Mouse (Mus musculus) cerebellum, adult 2 months (tissue): ENCODE data around the gene Ccne1.

ENCODE experiments used
- CTCF ChIP-seq: fragments of 200-500 bp; IDR thresholded peaks from 2 replicates; pipeline ENCODE4 v1.5.1; 2011; ENCODE audit warnings: low read depth, mild to moderate bottlenecking, control low read depth, low read length, moderate library complexity, borderline replicate concordance; ENCODE audit not compliant: insufficient read depth
- POLR2A ChIP-seq: fragments of 200-500 bp; IDR thresholded peaks from 2 replicates; pipeline ENCODE4 v1.6.1; 2011; ENCODE audit warnings: low read length, control low read depth, borderline replicate concordance; ENCODE audit not compliant: insufficient read depth

DNA sequence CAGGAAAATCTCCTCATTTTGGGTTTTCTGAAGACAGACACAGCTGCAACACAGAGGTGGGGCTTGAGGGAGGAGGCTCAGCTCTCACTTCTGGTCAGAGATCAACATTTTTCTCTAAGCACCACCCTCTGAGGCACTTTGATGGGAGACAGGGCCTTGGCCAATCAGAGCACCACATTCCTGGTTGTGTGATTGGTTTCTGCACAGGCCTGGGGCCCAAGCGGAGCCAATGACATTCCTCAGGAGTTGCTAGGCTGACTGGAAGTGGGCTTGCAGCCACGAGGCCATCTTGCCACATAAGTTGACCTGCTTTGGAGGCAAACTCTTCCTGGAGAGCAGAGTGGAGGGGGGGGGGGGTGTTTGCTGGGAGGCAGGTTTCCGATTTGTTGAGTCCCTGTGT, 4.7 kb upstream of the Ccne1 start:
- TF ChIP-seq CTCF (no peak), POLR2A (no peak)
